Mouse (Mus musculus): ENCODE measurements around the gene Carmil3.

- TF ChIP-seq CTCF (IDR thresholded peaks at IDR 0.05; ENCODE audit: low read depth) (peak; percentile 90), EP300 (IDR thresholded peaks at IDR 0.05; ENCODE audit: low read depth) (peak; percentile 33; the same call in 1 of the 2 replicates)
These were observed 66.6 kb downstream of the Carmil3 start for GRCm38 (mm10) chr14:55557003-55557402.
